Mouse (Mus musculus) kidney, postnatal 0 days (tissue): ENCODE measurements around the gene Myo1b. TPM values are rescaled to one million over a fixed set of nuclear protein-coding genes. Genes with fewer than 3 reads are reported as not detected.
A peak's percentile ranks its signal among the peaks of the same experiment; 100 is the strongest.

Experiments
- ATAC-seq: fragments of 200-750 bp; cut with Nextera tagmentation; replicated peaks from 2 replicates; pipeline ENCODE4 v1.8.0; 2017; ENCODE audit warnings: low read depth, moderate number of reproducible peaks, moderate TSS enrichment, moderate library complexity; ENCODE audit not compliant: low FRiP score
- DNase-seq: peaks from one replicate; pipeline ENCODE4 v3.0.0-alpha.2; 2016; ENCODE audit warnings: low spot score
- H3K27ac ChIP-seq: fragments of 300-500 bp; sonication (generic); 2 replicates; pipeline ENCODE4 v1.5.1; 2014; ENCODE audit warnings: mild to moderate bottlenecking
- H3K27me3 ChIP-seq: fragments of 300-500 bp; sonication (generic); 2 replicates; pipeline ENCODE4 v1.6.1; 2014; ENCODE audit warnings: low read length, mixed read lengths; ENCODE audit not compliant: insufficient read depth
- H3K36me3 ChIP-seq: fragments of 300-500 bp; sonication (generic); 2 replicates; pipeline ENCODE4 v1.6.1; 2014; ENCODE audit warnings: low read length, mixed read lengths; ENCODE audit not compliant: insufficient read depth
- H3K4me1 ChIP-seq: fragments of 300-500 bp; sonication (generic); replicated peaks from 2 replicates; pipeline ENCODE4 v1.6.1; 2014; ENCODE audit warnings: antibody characterized with exemption, low read length, mixed read lengths; ENCODE audit not compliant: insufficient read depth
- H3K4me2 ChIP-seq: fragments of 300-500 bp; sonication (generic); 2 replicates; pipeline ENCODE4 v1.6.1; 2014; ENCODE audit warnings: mild to moderate bottlenecking, low read length, moderate library complexity, mixed read lengths
- H3K4me3 ChIP-seq: fragments of 300-500 bp; sonication (generic); replicated peaks from 2 replicates; pipeline ENCODE4 v1.5.1; 2014; ENCODE audit warnings: low read depth, low read length
- H3K9ac ChIP-seq: fragments of 300-500 bp; sonication (generic); 2 replicates; pipeline ENCODE4 v1.6.1; 2014; ENCODE audit warnings: low read depth, low read length
- H3K9me3 ChIP-seq: fragments of 300-500 bp; sonication (generic); replicated peaks from 2 replicates; pipeline ENCODE4 v1.6.1; 2016; ENCODE audit warnings: low read length, inconsistent platforms, mixed read lengths
- CTCF ChIP-seq: IDR thresholded peaks from 2 replicates; pipeline ENCODE4 v1.5.1; 2016; ENCODE audit warnings: antibody characterized with exemption, low read depth, mild to moderate bottlenecking, moderate library complexity
- WGBS: fragments of 180-500 bp; shearing (Covaris S2); extraction: QIAGEN DNeasy Blood & Tissue Kit; methylation state at CpG from one replicate; pipeline ENCODE4 v1.1.7; 2014; 5-methylcytosine and 5-hydroxymethylcytosine counted together
- polyA plus RNA-seq: library from polyadenylated mRNA; unstranded; fragments of >200 nt; fragmentation: Nextera tagmentation; extraction: Ambion mirVana; gene quantifications from 2 replicates; pipeline ENCODE4 v1.2.1, GENCODE M21; 2015

The Myo1b gene
- polyA plus RNA-seq, 1 experiment from 2014 or later, result 58.0 TPM

DNA sequence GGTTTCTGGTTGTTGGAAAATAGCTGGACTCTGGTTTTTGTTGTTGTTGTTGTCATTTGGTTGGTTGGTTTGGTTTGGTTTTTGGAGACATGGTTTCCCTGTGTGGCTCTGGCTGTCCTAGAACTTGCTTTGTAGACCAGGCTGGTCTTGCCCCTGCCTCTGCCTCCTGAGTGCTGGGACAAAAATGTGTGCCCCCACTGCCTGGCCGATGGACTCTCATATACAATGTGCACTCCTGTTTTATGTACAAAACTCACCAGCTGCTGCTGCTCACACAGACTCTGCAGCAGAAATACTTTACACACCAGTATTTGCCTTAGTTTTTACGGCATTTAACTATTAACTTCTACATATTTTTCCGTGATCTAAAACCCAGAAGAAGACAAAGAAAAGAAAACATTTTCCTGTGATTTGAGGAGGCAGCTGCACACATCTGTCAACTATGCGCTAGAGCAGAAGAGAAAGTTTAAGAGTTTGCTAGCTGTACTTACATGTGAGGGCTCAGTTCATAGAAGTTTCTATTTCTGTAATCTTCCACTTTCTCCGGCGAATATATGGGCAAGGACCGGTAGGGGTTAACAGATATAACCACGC lies 52.9 kb downstream of the Myo1b start:
- peak; percentile 61 for DNase-seq
- ATAC-seq, result no peak
- Histone ChIP-seq H3K9me3 (no peaks in the 10 kb centered on the region), H3K4me1 (no peaks in the 10 kb centered on the region), H3K27me3 (no peaks in the 10 kb centered on the region), H3K4me3 (no peak overlapping the region), H3K4me2 (no peak overlapping the region), H3K9ac (no peak overlapping the region), H3K27ac (no peak overlapping the region), H3K36me3 (peaks cover 3% of the 10 kb centered on the region; the same call in 1 of the 2 replicates)
- TF ChIP-seq CTCF, result no peak
- WGBS, result 71% methylated on average over 8 of the region's 8 CpGs

DNA sequence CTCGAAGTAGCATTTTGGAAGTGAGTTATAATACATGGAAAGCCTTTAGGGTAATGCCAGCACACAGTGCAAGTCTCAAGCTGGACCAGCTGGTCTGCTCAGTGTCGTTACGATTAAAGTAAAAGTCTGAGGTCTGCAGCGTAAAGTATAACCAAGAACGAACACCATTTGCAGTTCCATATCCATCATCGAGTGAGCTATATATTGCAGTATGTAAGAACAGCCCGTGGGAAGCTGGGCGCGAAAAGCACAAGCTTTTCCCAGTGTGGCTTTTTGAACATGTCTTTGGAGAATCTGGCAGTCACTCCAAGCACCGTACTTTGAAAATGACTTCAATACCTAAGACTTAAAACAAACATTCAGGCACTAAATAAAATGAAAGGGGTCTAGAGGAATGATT lies 55.0 kb downstream of the Myo1b start:
- no peak for TF ChIP-seq CTCF
- DNase-seq, result no peak
- 90% methylated on average over 10 of the region's 10 CpGs for WGBS

DNA sequence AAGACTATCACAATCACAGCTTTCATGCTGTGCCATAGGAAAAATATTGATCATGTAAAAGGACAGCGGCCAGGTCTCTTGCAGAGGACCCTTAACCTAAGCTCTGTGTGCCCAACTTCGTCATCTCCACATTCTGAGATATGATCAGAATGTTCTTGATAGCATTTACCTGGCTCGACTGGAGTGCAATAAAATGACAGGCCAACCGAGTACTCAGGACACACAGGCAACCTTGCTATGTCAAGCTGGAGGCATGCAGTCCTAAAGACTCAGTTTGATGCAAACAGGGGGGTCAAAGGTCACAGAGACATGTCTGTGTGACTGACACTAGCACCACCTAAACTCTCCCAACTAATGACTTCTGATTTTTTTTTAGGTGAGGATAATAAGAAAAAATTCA lies 58.9 kb downstream of the Myo1b start:
- Histone ChIP-seq H3K4me1 (peaks cover 5% of the 10 kb centered on the region; the same call in 1 of the 2 replicates), H3K27ac (no peak overlapping the region), H3K4me3 (no peak overlapping the region), H3K27me3 (no peaks in the 10 kb centered on the region), H3K4me2 (no peak overlapping the region), H3K9ac (no peak overlapping the region), H3K9me3 (no peaks in the 10 kb centered on the region), H3K36me3 (peaks cover 3% of the 10 kb centered on the region; the same call in 1 of the 2 replicates)
- 74% methylated on average over 4 of the region's 4 CpGs for WGBS
- TF ChIP-seq CTCF, result no peak
- DNase-seq (no peak), ATAC-seq (no peak)

More for the DNA sequence above, 55.0 kb downstream of the Myo1b start:
- no peak overlapping the region for H3K4me2 ChIP-seq
- ATAC-seq, result no peak
- H3K36me3 ChIP-seq, result peaks cover 3% of the 10 kb centered on the region; the same call in 1 of the 2 replicates
- no peaks in the 10 kb centered on the region for H3K27me3 ChIP-seq
- no peaks in the 10 kb centered on the region for H3K9me3 ChIP-seq
- H3K4me3 ChIP-seq, result no peak overlapping the region
- H3K9ac ChIP-seq, result no peak overlapping the region
- no peak overlapping the region for H3K27ac ChIP-seq
- peaks cover 5% of the 10 kb centered on the region; the same call in 1 of the 2 replicates for H3K4me1 ChIP-seq

GRCm38 (mm10) chr1:51856245-51856915 lies 59.5 kb downstream of the Myo1b start:
- no peak for DNase-seq
- Histone ChIP-seq H3K9ac (no peak overlapping the region), H3K36me3 (peaks cover 3% of the 10 kb centered on the region; the same call in 1 of the 2 replicates), H3K4me1 (peaks cover 5% of the 10 kb centered on the region; the same call in 1 of the 2 replicates), H3K27ac (no peak overlapping the region), H3K9me3 (no peaks in the 10 kb centered on the region), H3K4me2 (no peak overlapping the region), H3K4me3 (no peak overlapping the region), H3K27me3 (no peaks in the 10 kb centered on the region)
- 80% methylated on average over 11 of the region's 11 CpGs for WGBS
- TF ChIP-seq CTCF, result no peak
- ATAC-seq, result no peak

GRCm38 (mm10) chr1:51855541-51856244 lies 60.2 kb downstream of the Myo1b start:
- DNase-seq, result no peak

DNA sequence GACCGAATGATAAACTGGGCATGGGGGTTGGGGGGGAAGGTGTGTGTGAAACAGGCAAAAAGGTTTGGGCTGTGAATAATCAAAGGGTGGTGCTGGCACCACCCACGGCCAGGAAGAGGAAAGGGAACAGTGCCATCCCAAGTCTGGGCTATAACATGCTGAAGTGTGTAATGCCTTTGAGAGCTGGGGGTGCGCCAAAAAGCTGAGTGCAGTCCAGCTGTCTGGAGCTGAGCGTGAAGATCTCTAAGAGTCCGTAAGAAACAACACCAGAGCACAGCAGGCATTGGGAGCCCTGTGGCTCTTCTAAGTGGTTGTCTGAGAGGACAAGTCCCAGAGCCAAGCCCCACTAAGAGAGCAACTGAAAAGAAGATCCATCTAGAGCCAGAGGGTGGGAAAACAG lies 63.6 kb downstream of the Myo1b start:
- peaks cover 7% of the 10 kb centered on the region; the same call in 1 of the 2 replicates for H3K4me1 ChIP-seq
- no peak overlapping the region for H3K27ac ChIP-seq
- 80% methylated on average over 5 of the region's 5 CpGs for WGBS
- H3K36me3 ChIP-seq, result no peaks in the 10 kb centered on the region
- TF ChIP-seq CTCF, result no peak
- H3K9ac ChIP-seq, result no peak overlapping the region
- ATAC-seq (no peak), DNase-seq (no peak)
- H3K9me3 ChIP-seq, result no peaks in the 10 kb centered on the region
- no peak overlapping the region for H3K4me2 ChIP-seq
- H3K4me3 ChIP-seq, result no peak overlapping the region
- H3K27me3 ChIP-seq, result no peaks in the 10 kb centered on the region

More at GRCm38 (mm10) chr1:51855541-51856244, 60.2 kb downstream of the Myo1b start:
- WGBS, result 50% methylated on average over 10 of the region's 10 CpGs
- H3K36me3 ChIP-seq, result peaks cover 3% of the 10 kb centered on the region; the same call in 1 of the 2 replicates
- peaks cover 5% of the 10 kb centered on the region; the same call in 1 of the 2 replicates for H3K4me1 ChIP-seq
- TF ChIP-seq CTCF, result no peak
- H3K4me3 ChIP-seq, result no peak overlapping the region
- H3K27me3 ChIP-seq, result no peaks in the 10 kb centered on the region
- no peak for ATAC-seq
- no peak overlapping the region for H3K9ac ChIP-seq
- no peak overlapping the region for H3K27ac ChIP-seq
- no peaks in the 10 kb centered on the region for H3K9me3 ChIP-seq
- H3K4me2 ChIP-seq, result no peak overlapping the region
